Mouse (Mus musculus) intestine, embryonic 16.5 days (tissue): ENCODE data around the gene Dnajb6. TPM values are rescaled to one million over a fixed set of nuclear protein-coding genes. Genes with fewer than 3 reads are reported as not detected.
"Not testable (repeated sequence)": the region's sequence is repeated elsewhere in the genome, so short reads cannot be mapped to it uniquely, and the experiment has no call there.

Experiments
- ATAC-seq: fragments of 200-750 bp; cut with Nextera tagmentation; 2 replicates; pipeline ENCODE4 v1.8.0; 2017; ENCODE audit warnings: moderate TSS enrichment, moderate library complexity
- H3K27ac ChIP-seq: fragments of 300-500 bp; sonication (generic); 2 replicates; pipeline ENCODE4 v1.5.1; 2014; ENCODE audit warnings: mild to moderate bottlenecking, low read length
- H3K27me3 ChIP-seq: fragments of 300-500 bp; sonication (generic); replicated peaks from 2 replicates; pipeline ENCODE4 v1.6.1; 2014; ENCODE audit warnings: low read length, control low read depth, mixed read lengths; ENCODE audit not compliant: control insufficient read depth, insufficient read depth
- H3K36me3 ChIP-seq: fragments of 300-500 bp; sonication (generic); 2 replicates; pipeline ENCODE4 v1.6.1; 2014; ENCODE audit warnings: low read length, control low read depth; ENCODE audit not compliant: control insufficient read depth, insufficient read depth
- H3K4me1 ChIP-seq: fragments of 300-500 bp; sonication (generic); 2 replicates; pipeline ENCODE4 v1.6.1; 2014; ENCODE audit warnings: low read length, control low read depth, mixed read lengths; ENCODE audit not compliant: control insufficient read depth, insufficient read depth
- H3K4me2 ChIP-seq: fragments of 300-500 bp; sonication (generic); 2 replicates; pipeline ENCODE4 v1.6.1; 2014; ENCODE audit warnings: low read depth, low read length, control low read depth
- H3K4me3 ChIP-seq: fragments of 300-500 bp; sonication (generic); 2 replicates; pipeline ENCODE4 v1.5.1; 2014; ENCODE audit warnings: mild to moderate bottlenecking, low read length
- H3K9ac ChIP-seq: fragments of 300-500 bp; sonication (generic); 2 replicates; pipeline ENCODE4 v1.6.1; 2014; ENCODE audit warnings: low read depth, low read length
- H3K9me3 ChIP-seq: fragments of 300-500 bp; sonication (generic); 2 replicates; pipeline ENCODE4 v1.6.1; 2016; ENCODE audit warnings: low read length, control low read depth; ENCODE audit not compliant: control insufficient read depth
- WGBS: fragments of 180-500 bp; shearing (Covaris S2); extraction: QIAGEN DNeasy Blood & Tissue Kit; methylation state at CpG from one replicate; pipeline ENCODE4 v1.1.7; 2014; 5-methylcytosine and 5-hydroxymethylcytosine counted together
- polyA plus RNA-seq: library from polyadenylated mRNA; unstranded; fragments of >200 nt; fragmentation: Nextera tagmentation; extraction: Ambion mirVana; gene quantifications from 2 replicates; pipeline ENCODE4 v1.2.1, GENCODE M21; 2015

The Dnajb6 gene
- polyA plus RNA-seq, 1 experiment from 2014 or later = 109 TPM

DNA sequence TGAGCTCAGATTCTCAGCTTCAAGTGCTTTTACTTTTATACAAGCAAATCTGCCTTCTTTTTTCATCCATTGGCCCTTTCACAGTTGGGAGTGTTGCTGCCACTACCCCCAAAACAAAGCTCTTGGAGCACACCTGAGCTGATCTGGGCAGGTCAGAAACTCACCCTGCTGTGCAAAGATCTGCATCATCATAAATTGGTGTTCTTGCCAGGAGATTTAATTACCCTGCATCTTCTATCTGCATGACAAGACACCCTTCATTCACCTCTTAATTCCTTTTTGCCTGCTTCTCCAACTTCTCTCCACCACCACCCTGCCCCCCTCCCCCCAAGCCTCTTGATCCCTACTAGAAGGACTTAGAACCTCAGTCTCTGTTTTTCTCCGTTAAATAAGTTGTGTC, 14.3 kb upstream of the Dnajb6 start:
- Histone ChIP-seq H3K27me3 (no peaks in the 10 kb centered on the region), H3K27ac (no peak overlapping the region), H3K4me3 (no peak overlapping the region), H3K4me2 (no peak overlapping the region), H3K9ac (no peak overlapping the region), H3K9me3 (no peaks in the 10 kb centered on the region), H3K4me1 (no peaks in the 10 kb centered on the region), H3K36me3 (no peaks in the 10 kb centered on the region)
- WGBS = 31% methylated on average over 1 of the region's 1 CpGs
- no peak for ATAC-seq

DNA sequence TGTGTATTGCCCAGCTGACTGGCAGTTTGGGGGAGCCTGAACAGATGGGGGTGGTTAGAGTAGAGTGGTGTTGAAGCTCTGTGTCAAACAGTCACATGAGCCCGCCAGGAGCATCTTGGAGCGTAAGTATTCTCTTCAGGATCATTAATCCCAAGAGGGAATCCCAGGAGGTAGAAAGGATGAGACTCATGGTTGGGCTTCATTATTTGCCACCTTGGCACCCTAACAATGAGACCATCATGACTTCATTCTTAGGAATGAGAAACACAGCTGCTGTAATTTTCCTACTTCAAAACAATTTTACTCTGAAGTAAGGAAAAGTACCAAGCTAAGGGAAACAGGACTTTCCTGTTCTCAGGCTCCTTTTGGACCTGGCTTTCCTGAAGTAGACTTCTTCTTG, 10.1 kb upstream of the Dnajb6 start:
- Histone ChIP-seq H3K27me3 (no peaks in the 10 kb centered on the region), H3K4me1 (no peaks in the 10 kb centered on the region), H3K27ac (no peak overlapping the region), H3K9me3 (no peaks in the 10 kb centered on the region), H3K36me3 (no peaks in the 10 kb centered on the region), H3K9ac (no peak overlapping the region), H3K4me2 (no peak overlapping the region), H3K4me3 (no peak overlapping the region)
- no peak for ATAC-seq
- WGBS = 91% methylated on average over 2 of the region's 2 CpGs

DNA sequence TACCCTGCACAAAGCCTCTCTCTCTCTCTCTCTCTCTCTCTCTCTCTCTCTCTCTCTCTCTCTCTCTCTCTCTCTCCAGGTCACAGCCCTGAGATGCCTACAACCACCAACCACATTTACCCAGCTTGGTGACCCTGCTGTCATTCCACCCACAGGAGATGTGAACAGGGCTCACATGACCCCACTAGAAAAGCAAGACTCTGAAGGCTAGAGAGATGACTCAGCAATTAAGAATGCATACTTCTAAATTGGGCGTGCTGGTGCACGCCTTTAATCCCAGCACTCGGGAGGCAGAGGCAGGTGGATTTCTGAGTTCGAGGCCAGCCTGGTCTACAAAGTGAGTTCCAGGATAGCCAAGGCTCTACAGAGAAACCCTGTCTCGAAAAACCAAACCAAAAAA, 9.4 kb upstream of the Dnajb6 start:
- H3K4me2 ChIP-seq, H3K27ac ChIP-seq, H3K4me1 ChIP-seq, H3K36me3 ChIP-seq, H3K9me3 ChIP-seq, H3K27me3 ChIP-seq, H3K4me3 ChIP-seq, H3K9ac ChIP-seq, ATAC-seq: not testable (repeated sequence)
- 90% methylated on average over 5 of the region's 5 CpGs for WGBS

DNA sequence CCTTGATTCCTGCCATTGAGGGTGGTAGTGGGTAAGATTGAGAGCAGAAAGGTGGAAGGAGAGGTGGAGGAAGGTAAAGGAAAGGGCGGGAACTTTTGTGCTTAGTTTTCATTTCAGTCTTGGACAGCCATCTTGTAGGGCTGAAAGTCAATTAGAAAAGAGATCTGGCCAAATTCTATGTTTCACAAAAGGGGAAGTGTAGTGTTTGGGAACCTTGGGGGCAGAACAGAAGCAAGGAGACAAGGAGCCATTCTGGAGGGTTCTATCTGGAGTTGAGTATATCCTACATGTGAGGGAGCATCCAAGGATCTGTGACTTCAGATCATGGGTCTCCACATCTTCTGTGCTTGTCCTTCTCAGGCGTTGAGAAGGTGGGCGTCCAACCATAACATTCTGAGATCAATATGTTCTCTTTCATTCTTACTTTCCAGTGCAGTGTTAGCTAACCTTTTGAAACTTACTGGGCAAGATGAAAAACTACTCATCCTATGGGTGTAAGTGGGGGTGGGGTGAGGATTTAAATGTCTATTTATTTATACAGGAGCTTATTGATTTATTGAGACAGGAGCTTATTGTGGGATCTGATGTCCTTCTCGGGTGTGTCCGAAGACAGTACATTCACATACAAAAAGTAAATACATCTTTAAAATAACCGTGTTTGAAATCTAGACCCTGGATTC, 517 bp upstream of the Dnajb6 start:
- 43% methylated on average over 6 of the region's 6 CpGs for WGBS
- H3K4me1 ChIP-seq = peaks cover 13% of the 10 kb centered on the region
- no peaks in the 10 kb centered on the region for H3K9me3 ChIP-seq
- H3K4me2 ChIP-seq = peak overlapping the region; percentile 49
- H3K27me3 ChIP-seq = no peaks in the 10 kb centered on the region
- ATAC-seq = no peak
- peak overlapping the region; percentile 96 for H3K9ac ChIP-seq
- no peaks in the 10 kb centered on the region for H3K36me3 ChIP-seq
- peak overlapping the region; percentile 95 for H3K4me3 ChIP-seq
- H3K27ac ChIP-seq = peak overlapping the region; percentile 99

DNA sequence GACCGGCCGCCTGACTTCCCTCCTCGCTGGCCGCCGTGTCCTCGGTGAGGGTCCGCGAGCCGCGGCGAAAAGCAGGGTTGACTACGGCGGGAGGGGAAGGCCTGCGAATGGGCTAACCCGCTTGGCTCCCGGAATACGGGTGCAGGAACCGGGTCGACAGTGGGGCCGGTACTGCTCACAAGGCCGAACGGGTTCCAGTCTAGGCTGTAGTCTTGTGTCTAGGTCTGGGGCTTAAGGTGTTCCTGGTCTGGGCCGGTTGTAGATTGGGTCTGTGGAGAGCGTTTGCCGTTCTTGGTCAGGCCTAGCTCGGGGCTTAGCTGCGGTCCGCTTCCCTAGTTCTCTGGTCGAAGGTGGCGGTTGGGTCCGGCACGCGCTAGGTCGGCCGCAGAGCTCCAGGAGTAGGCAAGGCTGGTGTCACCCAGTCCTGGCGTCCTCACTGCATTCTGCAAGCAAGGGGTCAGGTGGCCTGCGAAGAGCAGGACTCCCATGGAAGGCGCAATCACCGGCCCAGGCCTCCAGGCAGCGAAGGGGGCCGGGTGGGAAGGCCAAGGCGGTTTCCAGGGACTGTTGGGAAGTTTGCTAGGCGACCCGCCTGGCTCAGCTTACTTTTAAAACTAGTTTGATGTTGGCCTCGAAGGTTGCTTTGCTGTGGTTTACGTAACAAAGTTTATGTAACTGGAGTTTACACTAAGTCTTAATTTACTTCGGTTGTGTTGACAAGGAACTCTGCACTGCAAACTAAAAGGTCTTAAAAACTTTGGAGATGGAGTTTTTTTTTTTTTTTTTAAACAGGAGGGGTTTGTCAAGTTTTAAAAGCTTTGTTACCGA, 799 bp downstream of the Dnajb6 start:
- peaks cover 13% of the 10 kb centered on the region for H3K4me1 ChIP-seq
- no peaks in the 10 kb centered on the region for H3K9me3 ChIP-seq
- peak overlapping the region; percentile 95 for H3K4me3 ChIP-seq
- peak overlapping the region; percentile 62 for H3K4me2 ChIP-seq
- under 1% methylated on average over 46 of the region's 48 CpGs for WGBS
- H3K27me3 ChIP-seq = no peaks in the 10 kb centered on the region
- peak overlapping the region; percentile 99 for H3K27ac ChIP-seq
- H3K36me3 ChIP-seq = no peaks in the 10 kb centered on the region
- peak overlapping the region; percentile 96 for H3K9ac ChIP-seq
- peak; percentile 64 for ATAC-seq

DNA sequence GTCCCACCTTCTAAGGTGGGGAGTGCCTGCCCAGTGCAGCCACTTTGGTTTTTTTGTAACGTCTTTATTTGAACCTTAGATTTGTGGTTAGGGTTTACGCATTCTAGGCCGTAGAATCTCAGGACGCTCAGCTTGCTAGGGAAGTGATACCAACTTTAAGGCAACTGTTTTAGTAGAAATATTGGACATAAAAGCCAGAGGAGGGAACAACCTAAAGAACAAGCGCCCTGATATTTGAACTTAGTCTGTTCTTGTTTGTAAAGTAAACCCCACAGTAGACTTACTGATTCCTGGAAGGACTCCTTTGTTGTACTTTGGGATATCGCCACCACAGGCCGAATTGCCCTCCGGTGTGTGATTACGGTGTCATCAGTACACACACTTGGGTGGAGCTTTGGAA, 1.5 kb downstream of the Dnajb6 start:
- Histone ChIP-seq H3K27ac (no peak overlapping the region), H3K4me2 (peak overlapping the region; percentile 62)

DNA sequence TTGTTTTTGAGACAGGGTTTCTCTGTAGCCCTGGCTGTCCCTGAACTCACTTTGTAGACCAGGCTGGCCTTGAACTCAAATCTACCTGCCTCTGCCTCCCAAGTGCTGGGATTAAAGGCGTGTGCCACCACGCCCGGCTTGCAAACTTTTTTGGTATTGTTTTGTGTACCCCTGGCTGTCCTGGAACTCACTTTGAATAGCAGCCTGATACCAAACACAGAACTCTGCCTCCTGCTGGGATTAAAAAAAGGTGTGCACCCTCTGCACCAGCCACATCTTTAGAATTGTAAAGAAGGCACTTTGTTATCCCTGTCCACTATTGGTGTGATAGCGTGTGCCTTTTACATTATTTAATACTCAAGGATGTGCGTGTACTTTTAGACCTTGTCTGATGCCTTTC, 2.0 kb downstream of the Dnajb6 start:
- H3K36me3 ChIP-seq = no peaks in the 10 kb centered on the region

More for the DNA sequence above, 1.5 kb downstream of the Dnajb6 start:
- 48% methylated on average over 9 of the region's 9 CpGs for WGBS
- Histone ChIP-seq H3K36me3 (no peaks in the 10 kb centered on the region), H3K9me3 (no peaks in the 10 kb centered on the region), H3K9ac (peak overlapping the region; percentile 96), H3K4me1 (peaks cover 13% of the 10 kb centered on the region), H3K27me3 (no peaks in the 10 kb centered on the region), H3K4me3 (peak overlapping the region; percentile 95)
- ATAC-seq = no peak

DNA sequence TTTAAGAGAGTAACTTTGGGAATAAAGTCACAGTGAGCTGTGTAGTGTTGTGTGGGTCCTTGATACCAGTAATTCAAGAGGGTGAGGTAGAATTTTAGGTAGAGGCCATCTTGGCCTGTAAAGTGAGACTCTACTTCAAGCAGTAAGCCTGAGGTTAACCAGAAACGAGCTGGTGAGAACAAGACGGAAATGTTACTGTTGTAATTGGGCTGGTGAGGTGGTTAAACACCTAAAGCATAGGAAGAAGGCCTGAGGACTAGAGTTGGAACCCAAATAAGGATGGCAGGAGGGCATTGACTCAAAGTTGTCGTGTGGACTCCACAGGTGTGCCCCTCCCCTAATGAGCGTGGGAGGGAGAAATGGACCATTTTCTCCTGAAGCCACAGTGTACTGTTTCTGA, 2.6 kb downstream of the Dnajb6 start:
- no peak overlapping the region for H3K27ac ChIP-seq
- no peak overlapping the region for H3K4me2 ChIP-seq
- 79% methylated on average over 4 of the region's 4 CpGs for WGBS
- H3K9me3 ChIP-seq = no peaks in the 10 kb centered on the region
- H3K36me3 ChIP-seq = no peaks in the 10 kb centered on the region
- no peak for ATAC-seq
- H3K4me1 ChIP-seq = peaks cover 13% of the 10 kb centered on the region
- no peak overlapping the region for H3K9ac ChIP-seq
- H3K27me3 ChIP-seq = no peaks in the 10 kb centered on the region
- H3K4me3 ChIP-seq = no peak overlapping the region

More for the DNA sequence above, 2.0 kb downstream of the Dnajb6 start:
- Histone ChIP-seq H3K27ac (no peak overlapping the region), H3K9me3 (no peaks in the 10 kb centered on the region), H3K4me3 (peak overlapping the region; percentile 95; the same call in 1 of the 2 replicates), H3K4me1 (peaks cover 13% of the 10 kb centered on the region), H3K27me3 (no peaks in the 10 kb centered on the region), H3K4me2 (peak overlapping the region; percentile 62; the same call in 1 of the 2 replicates), H3K9ac (no peak overlapping the region)
- 95% methylated on average over 5 of the region's 5 CpGs for WGBS
- no peak for ATAC-seq

DNA sequence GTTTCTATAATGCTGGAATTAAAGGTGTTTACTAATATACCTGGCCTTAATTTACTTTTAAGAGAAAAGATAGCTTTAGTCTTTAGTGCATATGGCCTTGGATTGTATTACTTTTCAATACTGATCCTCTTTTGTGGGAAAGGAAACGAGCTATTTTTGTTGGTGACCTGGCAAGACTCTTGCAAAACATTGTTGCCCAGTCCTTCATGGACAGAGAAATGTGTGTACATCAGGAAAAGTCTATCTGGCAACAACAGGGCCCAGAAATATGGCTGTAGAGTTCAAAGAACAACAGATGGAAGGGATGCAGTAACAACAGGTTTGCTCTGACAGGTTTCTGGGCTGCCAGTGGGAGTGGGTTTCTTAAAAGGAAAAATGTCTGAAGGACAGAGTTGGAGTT, 5.2 kb downstream of the Dnajb6 start:
- Histone ChIP-seq H3K4me3 (no peak overlapping the region), H3K9ac (no peak overlapping the region), H3K4me2 (no peak overlapping the region), H3K36me3 (no peaks in the 10 kb centered on the region), H3K27me3 (no peaks in the 10 kb centered on the region), H3K4me1 (peaks cover 13% of the 10 kb centered on the region), H3K27ac (no peak overlapping the region), H3K9me3 (no peaks in the 10 kb centered on the region)
- ATAC-seq = no peak
- 69% methylated on average over 1 of the region's 1 CpGs for WGBS
